Mouse (Mus musculus) right cerebral cortex, postnatal 14 days (tissue): ENCODE data around the gene Ace3.
A peak's percentile ranks its signal among the peaks of the same experiment; 100 is the strongest.
"Not testable (repeated sequence)": the region's sequence is repeated elsewhere in the genome, so short reads cannot be mapped to it uniquely, and the experiment has no call there.

Experiments used
- DNase-seq: peaks from one replicate; pipeline ENCODE4 v3.0.0; 2022

The Ace3 gene

DNA sequence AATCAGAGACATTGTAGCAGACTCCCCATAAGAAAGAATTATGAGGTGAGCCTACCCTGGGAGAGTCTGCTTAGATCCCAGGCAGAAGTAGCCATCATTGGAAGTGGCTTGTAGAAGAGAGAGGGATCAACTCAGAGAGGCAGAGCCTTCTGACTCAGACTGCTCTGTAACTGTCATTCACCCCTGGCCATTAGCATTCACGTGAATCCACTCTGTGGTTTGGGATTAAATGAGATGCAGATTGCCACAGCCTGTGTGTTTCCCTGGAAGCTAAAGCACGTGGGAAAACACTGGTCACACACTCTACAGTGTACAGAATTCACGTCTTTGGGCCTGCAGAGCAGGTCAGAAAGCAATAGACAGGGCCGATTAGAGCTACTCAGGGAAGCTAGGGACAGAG, 10.0 kb upstream of the Ace3 start:
- no peak for DNase-seq

DNA sequence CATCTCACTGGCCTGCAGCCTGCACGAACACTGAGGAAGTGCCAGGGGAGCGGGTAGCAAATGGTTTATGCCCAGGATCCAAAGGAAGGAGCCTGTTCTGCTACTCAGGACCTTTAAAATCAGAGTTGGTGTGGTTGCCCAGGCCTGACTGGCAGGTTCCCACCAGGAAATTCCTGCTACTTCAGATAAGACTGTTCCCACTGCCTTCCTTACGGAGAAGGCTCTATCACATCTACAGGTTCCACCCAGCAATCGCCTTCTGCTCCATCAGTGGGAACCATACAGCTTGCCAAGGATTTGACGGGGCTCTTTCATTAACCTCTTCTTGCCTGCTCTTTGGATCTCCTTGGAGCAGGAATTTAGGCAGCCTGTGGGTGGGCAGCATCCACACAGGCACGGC, 7.0 kb upstream of the Ace3 start:
- DNase-seq = no peak

DNA sequence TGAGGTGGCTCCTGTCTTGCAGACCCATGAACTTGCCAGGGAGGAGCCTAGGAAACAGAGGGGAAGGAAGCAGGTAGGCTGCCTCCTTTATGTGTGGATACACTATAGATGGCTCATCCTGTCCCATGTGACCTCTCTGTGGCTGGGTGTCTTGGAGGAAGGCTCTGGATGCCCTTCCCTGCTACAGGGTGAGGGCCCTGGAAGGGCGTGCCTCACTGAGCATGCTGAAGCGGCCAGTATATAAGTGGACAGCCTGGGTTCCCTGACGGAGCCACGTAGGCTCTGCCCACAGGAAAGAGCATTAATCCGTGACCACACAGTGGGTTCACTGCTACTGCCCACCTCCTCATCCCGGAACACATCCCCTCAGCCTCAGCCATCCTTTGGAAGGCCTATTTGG, 5.0 kb upstream of the Ace3 start:
- no peak for DNase-seq

DNA sequence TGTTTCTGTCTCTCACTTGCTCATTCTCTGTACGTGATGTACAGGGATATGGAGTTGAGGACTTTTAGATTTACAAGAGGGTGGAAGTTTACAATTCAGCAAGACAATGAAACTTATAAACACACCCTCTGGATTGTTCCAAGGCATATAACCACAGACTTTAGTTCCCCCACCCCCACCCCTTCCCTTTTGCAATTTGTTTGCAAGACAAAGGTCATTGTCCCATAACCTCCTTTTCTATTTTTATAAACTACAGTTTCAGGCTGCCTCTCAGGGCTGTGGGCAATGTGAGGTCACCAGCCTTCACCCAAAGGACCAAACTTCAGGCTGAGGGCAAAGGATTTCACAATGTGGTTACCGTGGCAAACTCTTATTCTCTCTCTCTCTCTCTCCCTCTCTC, 4.2 kb upstream of the Ace3 start:
- DNase-seq = no peak

DNA sequence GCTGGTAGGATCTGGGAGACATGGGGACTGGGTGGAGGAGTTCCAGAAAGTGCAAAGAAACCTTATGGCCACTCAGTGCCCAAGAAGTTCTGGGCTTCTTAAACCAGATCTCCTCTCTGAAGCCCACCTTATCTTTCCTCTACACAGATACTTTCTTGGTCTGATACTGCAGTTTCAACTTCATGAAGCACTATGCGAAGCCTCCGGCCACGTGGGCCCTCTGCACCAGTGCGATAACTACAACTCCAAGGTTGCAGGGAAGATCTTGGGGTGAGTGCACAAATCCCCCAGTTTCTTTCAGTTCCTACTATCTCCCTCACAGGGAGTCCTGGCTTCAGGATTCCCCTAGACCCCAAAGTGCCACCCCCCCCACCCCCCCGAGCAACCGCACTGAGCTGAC, 5.6 kb downstream of the Ace3 start:
- no peak for DNase-seq

DNA sequence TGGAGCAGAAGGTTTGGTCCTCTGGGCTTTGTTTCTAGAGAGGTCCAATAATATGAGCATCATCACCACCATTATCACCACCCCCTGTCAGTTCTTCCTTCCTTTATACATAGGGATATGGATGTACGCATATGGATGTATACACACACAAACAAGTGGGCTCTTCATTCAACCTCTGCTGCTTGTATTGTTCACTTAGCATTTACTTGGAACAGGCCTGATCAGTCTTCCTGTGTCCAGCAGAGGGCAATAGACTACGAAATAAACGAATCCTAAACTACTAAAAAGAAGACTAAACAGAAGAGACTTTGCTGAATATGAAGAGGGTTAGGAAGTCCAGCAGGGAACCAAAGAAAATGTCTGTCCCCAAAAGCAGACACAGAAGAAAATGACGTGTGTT, 7.2 kb downstream of the Ace3 start:
- no peak for DNase-seq

DNA sequence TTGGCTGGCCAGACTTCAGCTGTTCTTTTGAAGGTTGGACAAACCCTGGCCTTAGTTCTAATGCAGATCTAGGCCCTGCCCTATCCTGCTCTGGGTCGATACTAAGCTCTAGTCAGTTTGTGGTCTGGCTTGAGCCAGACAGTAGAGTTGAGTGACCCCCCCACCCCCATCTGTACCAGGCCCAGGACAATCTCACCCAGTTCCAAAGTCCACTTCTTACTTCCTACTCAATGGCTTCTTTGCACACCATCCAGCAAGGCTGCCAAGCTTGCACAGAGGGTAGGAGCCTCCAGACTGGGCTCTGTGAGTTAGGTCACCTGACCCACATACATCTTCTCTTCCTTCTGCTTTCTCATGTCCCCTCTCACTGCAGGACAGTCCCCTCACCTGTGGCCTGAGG, 10.1 kb downstream of the Ace3 start:
- no peak for DNase-seq

DNA sequence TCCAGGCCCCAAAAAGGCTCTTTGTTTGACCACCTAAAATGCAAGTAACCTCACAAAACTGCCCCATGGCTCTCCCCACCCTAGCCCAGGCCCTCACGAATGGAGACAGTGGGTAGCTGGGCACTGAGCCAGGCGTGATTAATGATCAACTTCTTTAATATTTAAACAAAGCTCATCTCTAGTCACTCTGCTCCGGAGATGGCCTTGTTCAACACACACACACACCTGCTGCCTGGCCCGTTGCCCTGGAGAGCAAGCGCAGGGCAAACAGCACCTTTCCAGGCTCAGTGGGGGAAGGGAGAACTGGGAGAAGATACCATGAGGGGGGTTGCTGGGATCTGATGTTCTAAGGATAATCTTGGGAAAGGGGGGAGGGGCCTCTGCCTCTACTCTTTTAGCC, 11.5 kb downstream of the Ace3 start:
- DNase-seq = no peak

DNA sequence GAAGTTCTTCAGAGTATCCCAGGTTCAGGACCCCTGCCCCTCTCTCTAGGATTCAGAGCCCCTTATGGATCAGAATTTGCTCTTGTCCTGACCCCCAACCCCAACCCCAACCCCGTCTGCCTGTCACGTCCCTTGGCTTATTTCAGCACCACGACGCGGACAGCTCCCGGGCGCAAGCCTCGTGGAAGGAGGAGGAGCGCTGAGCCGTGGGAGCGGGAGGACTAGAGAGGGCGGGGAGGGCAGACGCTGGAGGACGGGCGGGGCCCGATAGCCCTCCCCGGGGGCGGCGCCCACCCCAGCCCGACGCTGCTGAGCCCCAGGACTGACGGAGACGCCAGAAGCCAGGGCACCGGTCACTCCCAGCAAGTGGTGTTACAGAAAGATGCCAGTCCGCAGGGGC, 13.3 kb downstream of the Ace3 start, which contains the start of gene Kcnh6:
Kcnh6 (plus strand) TSS at position 304 of the 400 bp plus-strand sequence.
- peak; percentile 49 for DNase-seq

DNA sequence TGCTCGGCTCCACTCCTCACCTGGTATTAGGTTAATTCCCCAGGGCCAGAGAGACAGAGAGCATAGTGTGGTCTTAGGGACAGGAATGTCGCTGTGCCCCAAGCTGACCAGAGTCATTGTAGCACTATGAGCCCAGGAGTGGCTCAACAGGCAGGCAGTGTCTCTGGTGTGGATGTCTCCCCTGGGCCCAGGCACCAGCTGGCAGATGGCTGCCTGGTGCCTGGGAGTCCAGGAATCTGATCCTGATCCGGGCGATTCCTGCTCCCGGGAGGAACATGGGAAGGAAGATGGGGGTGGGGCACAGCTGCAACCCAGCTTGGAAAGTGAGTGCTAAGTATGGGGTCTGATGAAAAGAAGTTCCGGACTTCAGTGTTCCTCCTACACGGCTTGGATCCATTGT, 18.2 kb downstream of the Ace3 start:
- DNase-seq = no peak

DNA sequence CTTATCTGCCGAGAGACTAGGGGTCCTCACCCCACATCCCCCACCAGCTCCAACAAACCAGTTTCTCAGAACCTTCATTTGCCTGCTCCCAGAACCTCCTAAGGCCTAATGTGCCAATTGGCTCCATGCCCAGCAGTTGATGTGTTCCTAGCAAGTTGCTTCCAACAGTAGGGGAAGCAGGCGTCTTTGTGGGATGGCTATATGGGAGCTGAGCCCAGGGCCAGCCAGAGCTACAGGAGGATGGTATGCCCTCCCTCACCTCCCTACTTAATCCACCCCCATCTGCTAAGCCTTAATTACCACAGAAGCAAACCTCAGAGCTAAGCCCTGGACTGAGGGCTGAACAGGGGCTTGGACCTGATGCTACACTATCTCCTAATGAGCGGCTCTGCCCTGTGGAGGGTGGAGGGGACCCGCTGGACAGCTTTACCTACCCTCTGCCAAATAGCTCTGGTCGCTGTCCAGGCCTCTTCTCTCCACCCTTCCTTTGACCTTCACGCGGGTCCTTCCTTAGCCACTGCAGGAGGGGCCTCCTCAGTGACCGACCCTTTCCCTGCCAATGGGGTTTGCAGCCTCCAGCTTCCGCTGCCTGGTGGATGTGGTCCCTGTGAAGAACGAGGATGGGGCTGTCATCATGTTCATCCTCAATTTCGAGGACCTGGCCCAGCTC, 19.2 kb downstream of the Ace3 start:
- DNase-seq = peak; percentile 73

DNA sequence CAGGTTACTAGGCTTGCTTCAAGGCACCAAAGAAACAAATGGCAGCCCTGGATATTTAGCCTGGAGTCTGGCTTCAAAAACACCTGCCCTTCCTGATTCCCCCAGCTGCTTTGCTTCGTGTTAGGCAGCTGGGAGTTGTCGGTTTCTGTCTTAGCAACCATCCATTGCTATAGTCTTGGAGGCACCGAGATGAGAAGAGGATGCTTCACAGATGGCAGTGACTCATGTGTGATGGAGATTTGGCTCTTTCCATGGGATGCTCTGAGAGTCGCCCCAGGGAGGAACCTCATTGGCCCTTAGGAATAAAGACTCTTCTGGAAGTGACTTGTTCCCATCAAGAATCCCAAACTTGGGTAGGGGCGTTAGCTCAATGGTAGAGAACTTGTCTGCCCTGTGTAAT, 22.0 kb downstream of the Ace3 start:
- DNase-seq = no peak

DNA sequence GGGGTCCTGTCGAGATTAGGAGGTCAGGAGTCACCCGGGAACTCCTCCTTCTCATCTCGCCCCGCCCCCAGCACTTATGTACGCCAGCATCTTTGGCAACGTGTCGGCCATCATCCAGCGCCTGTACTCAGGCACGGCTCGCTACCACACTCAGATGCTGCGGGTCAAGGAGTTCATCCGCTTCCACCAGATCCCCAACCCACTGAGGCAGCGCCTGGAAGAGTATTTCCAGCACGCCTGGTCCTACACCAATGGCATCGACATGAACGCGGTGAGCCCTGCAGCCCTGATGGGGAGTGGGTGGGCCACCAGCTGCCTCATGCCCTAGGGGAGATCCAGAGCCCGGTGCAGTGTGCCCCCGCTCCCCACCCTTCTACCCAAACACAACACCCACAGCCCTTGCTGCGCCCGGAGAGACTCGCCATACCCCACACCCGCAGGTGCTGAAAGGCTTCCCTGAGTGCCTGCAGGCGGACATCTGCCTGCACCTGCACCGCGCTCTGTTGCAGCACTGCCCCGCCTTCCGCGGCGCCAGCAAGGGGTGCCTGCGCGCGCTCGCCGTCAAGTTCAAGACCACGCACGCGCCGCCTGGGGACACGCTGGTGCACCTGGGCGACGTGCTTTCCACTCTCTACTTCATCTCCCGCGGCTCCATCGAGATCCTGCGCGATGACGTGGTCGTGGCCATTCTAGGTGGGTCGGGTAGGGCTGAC, 25.7 kb downstream of the Ace3 start:
- peak; percentile 57 for DNase-seq

DNA sequence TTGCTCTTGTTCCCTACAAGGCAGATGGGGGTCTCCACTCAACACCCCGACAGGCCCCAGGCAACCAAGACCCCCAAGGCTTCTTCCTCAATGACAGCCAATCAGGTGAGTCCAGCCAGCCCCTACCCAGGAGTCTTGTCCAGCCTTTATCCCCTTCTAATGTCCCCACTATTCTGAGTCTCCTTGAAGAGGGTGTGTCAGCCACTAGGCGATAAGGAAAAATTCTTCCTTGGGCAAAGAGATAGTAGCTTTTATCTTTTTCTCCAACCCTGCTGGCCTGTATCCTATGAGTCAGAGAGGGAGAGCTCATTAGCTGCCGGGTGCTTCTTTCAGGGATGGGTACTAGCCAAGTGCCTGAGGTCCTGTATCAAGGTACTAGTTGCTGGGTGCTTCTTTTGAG, 31.3 kb downstream of the Ace3 start:
- DNase-seq = no peak

DNA sequence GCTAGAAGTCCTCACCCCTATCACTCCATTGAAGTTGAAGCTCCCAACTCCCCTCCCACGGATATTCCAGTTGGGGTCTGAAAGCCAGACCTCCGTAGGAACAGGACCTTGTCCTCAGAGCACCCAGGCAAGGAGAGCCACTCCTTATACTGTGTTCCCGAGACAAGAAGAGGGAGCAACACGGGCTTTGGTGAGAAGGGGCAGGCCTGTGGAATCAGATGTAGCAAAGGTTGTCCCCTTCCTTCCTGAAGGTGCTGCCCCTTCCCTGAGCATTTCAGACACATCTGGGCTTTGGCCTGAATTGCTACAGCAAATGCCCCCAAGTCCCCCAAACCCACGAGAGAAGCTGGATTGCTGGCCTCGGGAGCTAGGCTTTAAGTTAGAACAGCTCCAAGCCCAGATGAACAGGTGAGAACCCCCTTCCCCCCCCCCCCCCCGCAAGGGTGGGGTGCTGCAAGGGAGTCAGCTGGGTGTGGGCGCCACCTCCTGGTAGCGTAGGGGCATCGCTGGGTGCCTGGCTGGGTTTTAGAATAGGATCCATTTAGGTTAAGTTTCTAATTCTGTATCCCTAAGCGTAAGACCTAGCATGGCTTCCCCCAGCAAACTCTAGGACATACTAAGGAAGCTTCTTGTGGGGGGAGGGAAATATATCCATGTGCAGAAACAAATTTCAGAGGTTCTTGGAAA, 32.1 kb downstream of the Ace3 start:
- DNase-seq = peak; percentile 67

DNA sequence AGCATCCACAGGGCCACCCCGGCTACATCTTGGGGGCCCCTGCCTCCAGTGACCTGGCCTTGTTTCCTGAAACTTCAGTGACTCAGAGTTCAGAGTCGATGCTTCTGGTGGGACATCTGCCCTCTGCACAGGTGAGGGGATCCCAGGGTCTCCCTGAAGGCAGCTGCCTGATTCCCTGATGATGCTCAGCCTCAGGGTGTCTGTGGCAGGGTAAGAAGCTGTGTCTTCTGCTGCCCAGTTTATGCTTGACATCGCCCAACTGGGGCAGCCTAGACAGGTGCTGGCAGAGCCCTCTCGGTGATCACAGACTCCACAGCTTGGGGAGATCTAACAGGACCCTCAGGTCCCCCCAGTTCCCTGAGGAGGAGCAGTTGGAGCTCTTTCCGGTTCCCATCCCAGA, 33.1 kb downstream of the Ace3 start:
- DNase-seq = no peak

DNA sequence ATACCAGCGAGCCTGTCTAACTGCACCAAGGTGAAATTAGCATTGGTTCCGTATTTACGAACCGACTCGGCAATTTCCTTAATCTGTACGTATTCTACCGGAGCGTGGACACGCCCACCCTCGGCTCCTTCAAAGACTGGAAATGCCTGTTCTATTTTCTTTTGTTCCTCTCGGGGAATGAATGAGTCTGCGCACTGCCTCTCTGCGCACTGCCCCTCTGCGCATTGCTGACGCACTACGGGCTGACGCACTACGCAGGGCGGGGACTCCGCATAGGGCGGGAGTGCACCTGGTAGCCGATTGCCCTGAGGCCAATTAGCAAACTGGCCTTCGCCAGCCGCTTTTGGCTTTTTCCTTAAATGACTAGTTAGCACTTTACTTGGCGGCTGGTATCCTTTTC, 37.6 kb downstream of the Ace3 start:
- DNase-seq = not testable (repeated sequence)

DNA sequence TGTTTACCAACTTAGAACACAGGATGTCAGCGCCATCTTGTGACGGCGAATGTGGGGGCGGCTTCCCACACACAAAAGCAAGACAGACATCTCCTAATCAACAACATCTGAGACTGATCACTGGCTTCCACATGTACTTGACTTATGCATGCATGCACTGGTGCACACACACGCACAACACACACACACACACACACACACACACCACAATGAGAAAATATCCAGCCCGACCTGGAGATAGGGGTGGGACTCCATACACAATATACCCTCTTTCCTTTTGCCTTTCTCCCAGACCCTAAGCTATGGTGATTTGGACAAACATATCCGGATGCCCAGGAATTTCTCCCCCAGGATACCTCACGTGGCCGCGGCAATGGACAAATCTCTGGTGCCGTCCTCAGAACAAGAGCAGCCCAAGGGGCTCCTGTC, 39.0 kb downstream of the Ace3 start:
- no peak for DNase-seq

DNA sequence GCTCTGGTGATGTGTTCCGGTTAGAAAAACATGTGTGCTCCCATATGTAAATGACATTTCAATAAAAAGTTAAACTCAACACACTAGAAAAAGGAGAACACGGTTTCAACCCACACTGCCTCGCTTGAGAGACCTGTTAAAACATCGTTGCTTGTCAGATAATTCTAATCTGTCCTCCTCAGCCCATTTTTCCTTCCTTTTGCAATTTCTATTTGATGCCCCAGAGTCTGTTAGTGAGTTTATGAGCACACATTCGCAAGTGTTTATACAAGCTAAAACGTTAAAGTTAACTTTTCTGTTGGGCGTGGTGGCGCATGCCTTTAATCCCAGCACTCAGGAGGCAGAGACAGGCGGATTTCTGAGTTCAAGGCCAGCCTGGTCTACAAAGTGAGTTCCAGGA, 40.5 kb downstream of the Ace3 start:
- DNase-seq = no peak

DNA sequence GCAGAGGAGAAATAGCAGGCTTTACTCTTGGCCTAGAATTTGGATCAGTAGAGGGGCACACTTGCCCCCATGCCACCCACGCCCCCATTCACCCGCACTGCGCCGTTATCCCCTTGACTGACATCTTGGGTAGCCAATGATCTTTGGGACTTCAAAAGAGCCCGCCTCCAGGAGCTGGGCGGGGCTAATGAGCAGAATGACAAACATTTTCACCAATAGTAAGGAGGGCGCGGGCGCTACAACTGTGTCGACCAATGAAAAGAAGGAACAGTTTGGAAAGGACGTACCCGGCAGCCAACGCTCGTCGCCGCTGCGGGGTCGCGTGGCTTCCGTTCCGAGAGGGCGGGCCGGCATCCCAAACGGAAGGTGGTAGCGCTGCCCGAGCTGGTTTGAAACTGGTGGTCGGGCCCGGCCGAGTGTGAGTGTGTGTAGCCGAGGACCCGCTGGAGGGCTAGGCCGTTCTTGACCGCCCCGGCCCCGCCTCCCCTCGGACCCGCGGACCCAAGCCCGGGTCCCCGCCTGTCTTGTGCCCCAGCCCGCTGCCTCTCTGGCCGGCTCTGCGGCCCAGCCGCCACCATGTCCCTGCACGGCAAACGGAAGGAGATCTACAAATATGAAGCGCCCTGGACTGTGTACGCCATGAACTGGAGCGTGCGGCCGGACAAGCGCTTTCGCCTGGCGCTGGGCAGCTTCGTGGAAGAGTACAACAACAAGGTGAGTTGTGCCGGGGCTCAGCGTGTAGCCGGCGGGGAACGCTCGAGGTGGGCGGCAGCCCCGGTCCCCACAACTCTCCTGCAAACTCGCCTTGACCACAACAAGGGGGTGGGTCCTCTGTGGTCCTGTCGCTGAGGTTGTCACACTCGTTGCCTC, 42.3 kb downstream of the Ace3 start, which contains the start of gene Dcaf7:
Dcaf7 (plus strand) TSS at position 325 of the 870 bp plus-strand sequence.
- DNase-seq = peak; percentile 97

DNA sequence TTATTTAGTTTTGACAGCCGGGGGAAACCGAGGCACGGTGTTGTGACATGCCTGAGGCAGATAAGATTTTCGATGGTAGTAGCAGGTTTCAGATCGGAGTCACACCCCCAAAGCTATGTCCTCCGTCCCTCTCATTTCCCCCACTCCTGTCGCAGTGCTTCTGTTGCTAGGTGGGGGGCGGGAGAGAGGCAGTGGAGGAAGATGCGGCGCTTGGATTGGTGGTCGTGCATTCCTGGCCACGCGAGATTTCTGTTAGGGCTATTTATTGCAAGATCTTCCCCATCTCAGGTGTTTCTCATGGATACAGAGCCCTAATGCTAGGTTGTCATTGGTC, 42.9 kb downstream of the Ace3 start:
- DNase-seq = peak; percentile 80

DNA sequence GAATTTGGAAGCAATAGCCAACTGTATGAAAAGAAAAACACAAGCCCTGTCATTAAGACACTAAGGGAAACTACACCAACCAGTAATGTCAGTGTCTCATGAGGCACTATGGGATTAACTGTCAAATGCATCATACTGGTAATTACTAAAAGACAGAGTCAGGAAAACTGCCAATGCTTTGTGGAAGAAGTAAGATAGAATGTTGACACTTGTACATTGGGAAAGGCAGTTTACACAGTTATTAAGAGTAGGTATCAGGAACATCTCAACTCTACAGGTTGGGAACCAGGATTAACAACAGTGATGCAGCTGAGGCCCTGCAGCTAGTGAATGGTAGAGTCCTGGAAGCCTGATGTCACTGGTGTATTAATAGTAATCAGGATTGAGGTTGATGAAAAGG, 49.9 kb downstream of the Ace3 start:
- DNase-seq = no peak

DNA sequence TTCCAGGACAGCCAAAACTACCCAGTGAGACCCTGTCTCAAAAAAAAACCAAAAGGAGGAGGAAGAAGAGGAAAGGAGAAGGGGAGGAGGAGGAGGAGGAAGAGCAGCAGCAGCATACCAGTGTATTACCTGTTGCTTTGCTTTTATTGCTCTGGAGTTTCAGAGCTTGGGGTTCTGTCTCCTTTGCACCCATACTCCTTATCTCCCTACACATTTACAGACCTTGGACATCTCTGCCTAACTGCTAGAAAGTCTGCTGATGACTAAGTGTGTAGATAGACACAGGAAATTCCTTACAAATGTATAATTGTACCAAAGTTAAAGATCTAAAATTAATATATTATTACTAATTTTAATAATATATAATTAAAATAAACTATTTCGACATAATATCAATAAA, 50.8 kb downstream of the Ace3 start:
- no peak for DNase-seq
